Mouse (Mus musculus): ENCODE measurements around the gene Ddx60. TPM values are rescaled to one million over a fixed set of nuclear protein-coding genes. Genes with fewer than 3 reads are reported as not detected.
"Not testable (repeated sequence)": the region's sequence is repeated elsewhere in the genome, so short reads cannot be mapped to it uniquely, and the experiment has no call there.

Gene Ddx60
- polyA plus RNA-seq, 1 experiment from 2014 or later = 0.34 TPM

DNA sequence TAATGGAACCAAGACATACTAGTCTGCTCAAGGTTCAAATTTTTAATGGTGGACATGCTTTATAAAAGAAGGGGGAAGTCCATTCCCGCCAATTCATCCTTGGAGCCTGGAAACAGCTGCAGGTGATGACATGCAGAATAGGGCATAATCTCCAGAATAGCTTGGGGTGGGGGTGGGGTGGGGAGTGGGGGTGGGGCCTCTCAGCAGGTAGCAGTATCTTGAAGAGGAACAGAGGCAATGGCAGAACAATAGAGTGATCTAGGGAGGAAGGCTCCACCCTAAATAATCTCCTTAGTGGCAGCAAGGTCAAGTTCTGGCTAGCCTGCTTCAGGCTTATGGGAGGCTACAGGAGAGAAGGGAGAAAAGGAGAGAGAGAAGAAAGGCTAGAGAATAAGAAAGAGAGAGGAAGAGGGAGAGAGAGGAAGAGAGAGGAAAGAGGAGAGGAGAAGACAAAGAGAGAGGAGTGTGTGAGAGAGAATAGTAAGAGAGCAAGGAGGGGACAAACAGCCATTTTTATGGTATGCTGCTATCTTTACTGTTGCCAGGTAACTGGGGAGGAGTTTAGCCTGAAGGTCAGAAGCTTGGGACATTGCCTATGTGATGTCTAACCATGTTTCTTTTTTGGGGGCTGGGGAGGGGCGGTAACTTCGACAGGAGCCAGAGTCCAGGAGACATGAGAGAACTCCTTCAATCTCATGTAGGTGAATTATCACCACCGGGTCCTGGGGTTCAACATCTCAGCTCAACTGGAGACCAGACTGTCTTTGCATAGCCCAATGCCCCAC is 36.9 kb downstream of the Ddx60 start:
- not testable (repeated sequence) for H3K4me2 ChIP-seq (ENCODE audit: low read length); H3K4me3 ChIP-seq (ENCODE audit: low read depth, low read length); H3K9ac ChIP-seq (ENCODE audit: low read depth, low read length); H3K27ac ChIP-seq (ENCODE audit: low read length); H3K4me1 ChIP-seq (ENCODE audit: control insufficient read depth, insufficient read depth, low read length); ATAC-seq; H3K9me3 ChIP-seq (replicated peaks; ENCODE audit: control insufficient read depth, low read length, poor library complexity, severe bottlenecking); H3K27me3 ChIP-seq (ENCODE audit: control insufficient read depth, insufficient read depth, low read depth, low read length); H3K36me3 ChIP-seq (ENCODE audit: control insufficient read depth, insufficient read depth, low read length)
- WGBS = 84% methylated on average over 4 of the region's 4 CpGs

DNA sequence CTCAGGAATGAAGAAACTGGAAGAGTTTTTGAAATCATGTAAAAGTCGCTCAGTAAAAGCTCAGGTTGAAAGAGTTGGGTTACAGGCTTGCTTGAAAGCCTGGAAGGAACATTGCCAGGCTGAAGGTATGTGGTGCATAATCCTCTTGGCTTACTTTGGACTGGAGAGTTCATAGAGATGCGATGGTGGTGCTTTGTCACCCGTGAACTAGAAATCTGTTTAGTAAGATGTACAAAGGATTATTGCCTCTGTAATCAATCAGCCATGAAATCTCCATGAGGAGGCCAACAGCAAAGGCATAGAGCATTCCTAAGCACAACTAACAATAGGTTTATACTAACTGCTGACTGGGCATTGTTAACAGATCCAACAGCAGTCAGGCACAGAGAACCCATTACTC is 41.7 kb downstream of the Ddx60 start:
- no peak for ATAC-seq

DNA sequence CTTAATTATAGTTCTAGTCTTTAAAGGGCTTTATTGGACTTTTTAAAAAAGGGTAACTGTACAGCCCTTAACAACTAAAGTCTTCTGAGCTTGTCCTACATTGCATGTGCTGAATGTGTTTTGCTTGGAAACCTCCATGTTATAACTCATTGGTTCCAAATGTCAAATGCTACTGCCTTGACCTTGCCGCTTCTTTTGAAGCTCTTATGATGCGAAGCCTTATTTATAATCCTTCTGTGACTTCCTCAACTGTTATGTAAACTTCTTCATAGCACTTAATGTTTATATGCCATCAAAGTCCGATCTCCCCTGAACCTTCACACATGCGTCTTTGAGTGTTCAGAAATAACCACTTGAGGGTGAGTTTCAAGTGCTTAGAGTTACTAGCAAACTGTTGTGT is 57.1 kb downstream of the Ddx60 start:
- H3K4me1 ChIP-seq (ENCODE audit: control insufficient read depth, insufficient read depth, low read length) = peaks cover 3% of the 10 kb centered on the region
- H3K9me3 ChIP-seq (replicated peaks; ENCODE audit: control insufficient read depth, low read length, poor library complexity, severe bottlenecking) = no peaks in the 10 kb centered on the region
- no peak overlapping the region for H3K4me3 ChIP-seq (ENCODE audit: low read depth, low read length)
- no peaks in the 10 kb centered on the region for H3K36me3 ChIP-seq (ENCODE audit: control insufficient read depth, insufficient read depth, low read length)
- WGBS = 89% methylated on average over 4 of the region's 4 CpGs
- no peaks in the 10 kb centered on the region for H3K27me3 ChIP-seq (ENCODE audit: control insufficient read depth, insufficient read depth, low read depth, low read length)
- H3K4me2 ChIP-seq (ENCODE audit: low read length) = no peak overlapping the region
- H3K9ac ChIP-seq (ENCODE audit: low read depth, low read length) = no peak overlapping the region
- ATAC-seq = no peak
- H3K27ac ChIP-seq (ENCODE audit: low read length) = no peak overlapping the region

More for the DNA sequence above, 41.7 kb downstream of the Ddx60 start:
- Histone ChIP-seq H3K27ac (ENCODE audit: low read length) (no peak overlapping the region), H3K36me3 (ENCODE audit: control insufficient read depth, insufficient read depth, low read length) (no peaks in the 10 kb centered on the region), H3K4me1 (ENCODE audit: control insufficient read depth, insufficient read depth, low read length) (no peaks in the 10 kb centered on the region), H3K9me3 (replicated peaks; ENCODE audit: control insufficient read depth, low read length, poor library complexity, severe bottlenecking) (no peaks in the 10 kb centered on the region), H3K4me3 (ENCODE audit: low read depth, low read length) (no peak overlapping the region), H3K27me3 (ENCODE audit: control insufficient read depth, insufficient read depth, low read depth, low read length) (no peaks in the 10 kb centered on the region), H3K4me2 (ENCODE audit: low read length) (no peak overlapping the region), H3K9ac (ENCODE audit: low read depth, low read length) (no peak overlapping the region)
- 15% methylated on average over 3 of the region's 3 CpGs for WGBS

DNA sequence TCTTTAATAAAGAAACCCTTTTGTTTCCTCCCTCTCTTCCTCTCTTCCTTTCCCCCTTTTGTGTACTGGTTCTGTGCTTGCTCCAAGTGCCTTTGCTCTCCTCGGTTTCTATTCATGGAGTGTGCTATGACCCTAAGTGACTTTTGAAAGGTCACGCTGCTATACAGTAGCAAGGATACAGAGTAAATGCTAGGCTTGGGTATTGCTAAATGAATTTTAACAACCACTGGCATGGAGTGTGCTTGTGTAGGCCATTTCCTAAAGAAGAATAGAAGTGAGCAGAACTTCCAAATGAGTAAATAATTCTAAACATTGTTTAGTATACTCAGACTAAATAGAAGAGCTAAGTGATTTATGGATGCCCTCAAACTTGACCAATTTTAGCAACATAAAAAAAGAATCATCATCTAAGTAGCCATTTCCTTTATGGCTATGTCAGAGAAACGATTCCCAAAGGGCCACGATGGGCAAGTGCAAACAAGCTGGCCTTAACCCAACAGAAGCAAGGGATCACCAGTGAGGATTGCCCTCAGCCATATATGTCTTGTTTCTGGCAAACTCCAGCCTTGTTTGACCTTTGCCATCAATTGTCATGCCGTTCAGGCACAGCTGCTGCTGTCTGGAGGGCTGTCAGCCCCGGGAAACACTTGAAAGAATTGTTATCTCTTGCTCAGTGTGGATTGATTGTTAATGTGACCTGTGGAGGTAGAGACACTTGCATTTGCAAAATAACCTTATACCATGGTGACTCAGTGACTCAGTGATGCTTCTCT is 58.0 kb downstream of the Ddx60 start:
- Histone ChIP-seq H3K27me3 (ENCODE audit: control insufficient read depth, insufficient read depth, low read depth, low read length) (no peaks in the 10 kb centered on the region), H3K4me1 (ENCODE audit: control insufficient read depth, insufficient read depth, low read length) (peaks cover 3% of the 10 kb centered on the region), H3K4me3 (ENCODE audit: low read depth, low read length) (no peak overlapping the region), H3K9ac (ENCODE audit: low read depth, low read length) (no peak overlapping the region), H3K9me3 (replicated peaks; ENCODE audit: control insufficient read depth, low read length, poor library complexity, severe bottlenecking) (no peaks in the 10 kb centered on the region), H3K27ac (ENCODE audit: low read length) (no peak overlapping the region), H3K36me3 (ENCODE audit: control insufficient read depth, insufficient read depth, low read length) (no peaks in the 10 kb centered on the region), H3K4me2 (ENCODE audit: low read length) (no peak overlapping the region)
- ATAC-seq = no peak
- WGBS = 56% methylated on average over 6 of the region's 6 CpGs

DNA sequence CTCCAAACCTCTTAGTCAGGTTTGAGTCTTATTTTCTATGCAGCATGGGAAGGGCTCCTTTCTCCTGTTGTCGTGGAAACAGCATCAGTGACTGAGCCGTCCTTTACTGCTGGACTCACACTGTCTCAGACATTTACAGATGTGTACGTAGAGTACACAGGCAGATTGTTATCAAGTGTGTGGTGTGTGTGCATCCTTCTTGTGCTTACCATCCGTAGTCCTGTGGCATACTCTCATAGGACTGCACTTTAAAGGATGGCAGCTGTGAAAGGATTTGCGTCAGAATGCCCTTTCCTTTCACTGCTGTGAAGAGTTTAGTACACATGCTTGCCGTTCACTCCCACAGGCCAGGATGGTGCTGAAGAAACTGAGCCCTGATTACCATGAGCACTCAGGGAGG is 61.6 kb downstream of the Ddx60 start:
- Histone ChIP-seq H3K4me1 (ENCODE audit: control insufficient read depth, insufficient read depth, low read length) (peaks cover 3% of the 10 kb centered on the region), H3K4me3 (ENCODE audit: low read depth, low read length) (no peak overlapping the region), H3K4me2 (ENCODE audit: low read length) (peak overlapping the region; percentile 33), H3K9ac (ENCODE audit: low read depth, low read length) (peak overlapping the region; percentile 41; the same call in 1 of the 2 replicates), H3K27me3 (ENCODE audit: control insufficient read depth, insufficient read depth, low read depth, low read length) (no peaks in the 10 kb centered on the region), H3K27ac (ENCODE audit: low read length) (no peak overlapping the region; the same call in 1 of the 2 replicates), H3K9me3 (replicated peaks; ENCODE audit: control insufficient read depth, low read length, poor library complexity, severe bottlenecking) (no peaks in the 10 kb centered on the region), H3K36me3 (ENCODE audit: control insufficient read depth, insufficient read depth, low read length) (no peaks in the 10 kb centered on the region)
- ATAC-seq = peak; percentile 96
- 11% methylated on average over 6 of the region's 6 CpGs for WGBS

DNA sequence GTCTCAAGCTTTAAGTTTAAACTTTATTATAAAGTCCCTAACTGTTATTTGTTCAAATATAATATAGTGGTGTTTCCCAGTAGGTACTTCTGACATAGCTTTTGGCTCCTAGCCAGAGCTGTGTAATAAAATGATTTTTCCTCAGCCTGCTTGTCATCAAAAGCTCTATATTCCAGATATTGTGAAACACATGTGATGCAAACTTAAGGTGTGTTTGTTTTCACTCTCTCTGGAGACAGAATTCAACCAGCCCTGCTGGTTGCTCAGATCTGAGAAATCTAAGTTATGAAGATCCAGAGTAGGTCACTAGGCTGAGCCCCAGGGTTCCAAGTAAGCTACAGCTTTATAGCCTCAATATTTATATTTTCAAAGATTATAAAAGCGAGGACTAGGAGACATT is 64.9 kb downstream of the Ddx60 start:
- H3K27ac ChIP-seq (ENCODE audit: low read length) = no peak overlapping the region
- H3K4me1 ChIP-seq (ENCODE audit: control insufficient read depth, insufficient read depth, low read length) = peaks cover 3% of the 10 kb centered on the region
- 83% methylated on average over 1 of the region's 1 CpGs for WGBS
- H3K9ac ChIP-seq (ENCODE audit: low read depth, low read length) = no peak overlapping the region
- no peaks in the 10 kb centered on the region for H3K27me3 ChIP-seq (ENCODE audit: control insufficient read depth, insufficient read depth, low read depth, low read length)
- no peak for ATAC-seq
- H3K4me3 ChIP-seq (ENCODE audit: low read depth, low read length) = no peak overlapping the region
- no peaks in the 10 kb centered on the region for H3K36me3 ChIP-seq (ENCODE audit: control insufficient read depth, insufficient read depth, low read length)
- no peaks in the 10 kb centered on the region for H3K9me3 ChIP-seq (replicated peaks; ENCODE audit: control insufficient read depth, low read length, poor library complexity, severe bottlenecking)
- no peak overlapping the region for H3K4me2 ChIP-seq (ENCODE audit: low read length)

DNA sequence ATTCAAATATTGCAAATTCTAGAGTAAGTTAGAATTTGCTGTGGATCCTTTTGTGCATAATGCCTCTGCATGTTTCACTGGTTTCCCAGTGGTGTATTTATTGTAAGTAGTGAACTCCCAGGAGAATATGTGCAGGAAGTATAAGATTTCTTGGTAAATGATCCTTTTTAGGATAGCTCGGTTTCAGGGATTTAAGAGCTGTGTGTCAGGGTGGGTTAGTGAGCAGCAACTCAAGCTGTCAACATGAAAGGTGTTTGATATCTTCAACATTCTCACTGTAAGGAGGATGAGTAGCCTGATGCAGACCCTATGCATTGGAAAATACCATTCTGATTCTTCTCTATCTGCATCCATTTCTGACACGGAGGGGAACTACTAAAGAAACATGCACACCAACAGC is 69.2 kb downstream of the Ddx60 start:
- Histone ChIP-seq H3K36me3 (ENCODE audit: control insufficient read depth, insufficient read depth, low read length) (no peaks in the 10 kb centered on the region), H3K4me3 (ENCODE audit: low read depth, low read length) (no peak overlapping the region), H3K9me3 (replicated peaks; ENCODE audit: control insufficient read depth, low read length, poor library complexity, severe bottlenecking) (no peaks in the 10 kb centered on the region), H3K27ac (ENCODE audit: low read length) (no peak overlapping the region), H3K9ac (ENCODE audit: low read depth, low read length) (no peak overlapping the region), H3K27me3 (ENCODE audit: control insufficient read depth, insufficient read depth, low read depth, low read length) (no peaks in the 10 kb centered on the region), H3K4me1 (ENCODE audit: control insufficient read depth, insufficient read depth, low read length) (no peaks in the 10 kb centered on the region), H3K4me2 (ENCODE audit: low read length) (no peak overlapping the region)
- 91% methylated on average over 2 of the region's 2 CpGs for WGBS
- ATAC-seq = no peak

DNA sequence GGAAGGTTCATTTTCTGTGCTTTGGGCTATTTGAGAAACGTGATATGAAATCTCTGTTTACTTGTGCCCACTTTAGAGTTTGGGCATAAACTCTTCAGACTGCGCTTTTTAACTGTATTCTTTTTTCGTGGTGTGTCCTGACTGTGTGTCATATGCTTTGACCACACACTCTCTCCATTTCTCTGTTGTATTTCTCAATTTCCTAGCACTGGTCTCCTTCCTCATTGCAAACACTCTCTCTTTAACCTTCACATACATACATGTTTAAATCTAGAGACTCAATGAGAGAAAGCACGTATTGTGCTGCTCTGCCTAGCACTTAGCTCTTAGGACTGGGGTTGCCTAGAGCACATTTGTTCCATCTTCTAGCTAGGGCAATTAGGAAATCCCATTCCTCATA is 86.3 kb downstream of the Ddx60 start:
- H3K4me1 ChIP-seq (ENCODE audit: control insufficient read depth, insufficient read depth, low read length) = no peaks in the 10 kb centered on the region
- no peak overlapping the region for H3K4me2 ChIP-seq (ENCODE audit: low read length)
- no peak overlapping the region for H3K9ac ChIP-seq (ENCODE audit: low read depth, low read length)
- H3K27ac ChIP-seq (ENCODE audit: low read length) = no peak overlapping the region
- H3K4me3 ChIP-seq (ENCODE audit: low read depth, low read length) = no peak overlapping the region
- no peak for ATAC-seq
- H3K9me3 ChIP-seq (replicated peaks; ENCODE audit: control insufficient read depth, low read length, poor library complexity, severe bottlenecking) = no peaks in the 10 kb centered on the region
- H3K27me3 ChIP-seq (ENCODE audit: control insufficient read depth, insufficient read depth, low read depth, low read length) = no peaks in the 10 kb centered on the region
- no peaks in the 10 kb centered on the region for H3K36me3 ChIP-seq (ENCODE audit: control insufficient read depth, insufficient read depth, low read length)
- 94% methylated on average over 4 of the region's 4 CpGs for WGBS

DNA sequence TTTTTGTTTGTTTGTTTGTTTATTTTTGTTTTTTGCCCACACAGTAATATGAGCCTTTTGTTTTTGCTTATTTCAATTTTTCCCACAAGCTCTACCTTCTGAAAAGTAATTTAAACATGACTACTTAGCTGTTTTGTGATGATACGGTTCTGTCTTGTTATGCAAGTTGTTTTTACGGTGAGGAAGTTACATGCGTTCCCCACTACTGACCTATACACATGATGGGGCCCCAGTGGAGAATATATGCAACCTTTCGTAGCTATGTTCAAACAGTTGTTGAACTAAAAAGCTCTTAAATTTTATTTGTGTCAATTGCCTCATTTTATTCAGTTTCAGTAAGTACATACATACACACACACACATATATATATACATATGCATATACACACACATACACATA is 86.7 kb downstream of the Ddx60 start:
- H3K27me3 ChIP-seq (ENCODE audit: control insufficient read depth, insufficient read depth, low read depth, low read length) = no peaks in the 10 kb centered on the region
- WGBS = 95% methylated on average over 4 of the region's 4 CpGs
- H3K9me3 ChIP-seq (replicated peaks; ENCODE audit: control insufficient read depth, low read length, poor library complexity, severe bottlenecking) = no peaks in the 10 kb centered on the region
- no peaks in the 10 kb centered on the region for H3K36me3 ChIP-seq (ENCODE audit: control insufficient read depth, insufficient read depth, low read length)
- H3K4me2 ChIP-seq (ENCODE audit: low read length) = no peak overlapping the region
- ATAC-seq = no peak
- H3K27ac ChIP-seq (ENCODE audit: low read length) = no peak overlapping the region
- H3K4me1 ChIP-seq (ENCODE audit: control insufficient read depth, insufficient read depth, low read length) = no peaks in the 10 kb centered on the region
- H3K4me3 ChIP-seq (ENCODE audit: low read depth, low read length) = no peak overlapping the region
- no peak overlapping the region for H3K9ac ChIP-seq (ENCODE audit: low read depth, low read length)

Data from midbrain, embryonic 16.5 days (tissue).